Mouse (Mus musculus): ENCODE data around the gene Nes.

Nes gene

DNA sequence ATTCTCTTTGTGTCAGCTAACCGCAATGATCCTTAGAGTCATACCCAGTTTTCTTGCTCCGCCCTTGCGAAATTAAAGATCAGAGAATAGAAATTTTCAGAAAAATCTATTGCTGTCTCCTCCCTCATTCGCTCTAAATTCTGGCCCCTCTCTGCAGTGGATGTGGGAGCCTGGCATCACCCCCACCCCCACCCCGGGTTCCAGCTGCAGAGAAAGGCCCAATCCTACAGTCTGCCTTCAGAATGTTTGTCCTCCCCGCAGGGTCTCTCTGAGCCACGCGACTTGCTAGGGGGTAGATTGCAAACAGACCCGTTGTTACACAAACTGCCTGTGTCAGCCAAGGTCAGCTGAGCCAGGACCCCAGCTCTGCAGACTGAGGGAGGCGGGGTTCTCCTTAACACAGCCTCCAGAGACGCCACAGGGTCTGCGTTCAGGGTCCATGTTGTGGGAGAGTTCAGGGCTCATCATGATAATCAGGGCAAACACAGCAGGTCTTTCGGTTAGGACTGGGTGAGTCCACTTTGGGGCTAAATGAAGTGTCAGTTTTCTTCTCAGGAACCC is 20.8 kb upstream of the Nes start:
- DNase-seq (ENCODE audit: low read depth): no peak

- no peak for DNase-seq (ENCODE audit: low read depth)
These were observed 18.9 kb upstream of the Nes start for GRCm38 (mm10) chr3:87951946-87952345.

DNA sequence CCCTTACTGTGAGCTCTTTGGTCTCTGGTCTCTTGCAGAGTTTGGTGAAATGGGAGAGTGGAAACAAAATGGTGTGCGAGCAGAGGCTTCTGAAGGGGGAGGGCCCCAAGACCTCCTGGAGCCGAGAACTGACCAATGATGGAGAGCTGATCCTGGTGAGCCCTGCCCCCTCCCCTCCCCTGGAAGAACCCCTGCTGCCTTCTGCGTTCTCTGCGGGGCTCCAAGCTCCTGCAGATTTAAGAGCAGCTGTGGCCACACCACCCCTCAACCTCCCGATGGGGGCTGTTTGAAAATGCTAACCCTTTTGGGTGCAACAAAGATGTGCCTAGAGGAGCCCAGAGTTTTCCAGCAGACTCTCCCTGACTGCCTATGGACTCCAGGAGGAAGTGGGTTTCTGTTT is 18.4 kb upstream of the Nes start:
- no peak for DNase-seq (ENCODE audit: low read depth)

DNA sequence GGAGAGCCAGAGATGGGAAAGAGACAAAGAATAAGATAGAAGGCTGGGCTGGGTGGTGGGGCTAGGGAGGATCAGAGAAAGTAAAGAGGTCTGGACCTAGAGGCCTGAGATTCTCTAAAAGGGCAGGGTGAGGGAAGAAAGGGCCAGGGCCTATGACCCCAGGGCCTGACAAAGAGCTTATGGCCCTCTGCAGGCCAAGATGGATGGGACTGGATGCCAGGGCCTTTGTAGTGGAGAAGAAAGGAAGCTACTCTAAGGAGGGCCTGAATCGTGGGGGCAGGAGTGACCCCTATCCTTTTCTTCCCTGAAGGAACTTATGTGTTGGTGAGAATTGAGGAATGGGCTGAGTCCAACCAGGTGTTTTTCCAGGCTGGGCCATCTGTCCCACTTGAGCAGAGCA is 12.8 kb upstream of the Nes start:
- no peak for DNase-seq (ENCODE audit: low read depth)

- no peak for DNase-seq (ENCODE audit: low read depth)
These were observed 12.4 kb upstream of the Nes start for GRCm38 (mm10) chr3:87958476-87958875.

GRCm38 (mm10) chr3:87958967-87959366 is 11.9 kb upstream of the Nes start:
- DNase-seq (ENCODE audit: low read depth): no peak

- no peak for DNase-seq (ENCODE audit: low read depth)
These were observed 11.5 kb upstream of the Nes start for GRCm38 (mm10) chr3:87959371-87959770.

DNA sequence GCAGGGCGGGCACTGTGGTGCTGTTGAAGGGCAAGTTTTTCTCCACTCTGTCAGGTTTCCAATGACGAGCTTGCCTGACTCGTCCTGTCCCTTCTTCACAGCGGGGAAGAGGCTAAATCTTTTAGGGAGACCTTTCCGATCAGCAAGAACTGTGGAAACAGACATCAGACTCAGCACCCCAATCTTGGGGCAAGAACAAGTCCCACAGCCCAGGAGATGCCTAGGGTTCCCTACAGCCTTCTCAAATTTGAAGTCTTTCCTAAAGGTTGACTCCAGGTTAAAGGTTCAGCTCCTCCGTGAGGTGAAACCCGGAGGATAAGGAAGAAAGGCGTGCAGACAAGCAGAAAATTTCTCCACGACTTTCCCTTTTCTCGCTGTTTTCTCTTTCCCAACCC is 10.7 kb upstream of the Nes start:
- no peak for DNase-seq (ENCODE audit: low read depth)

- peak; percentile 84 for DNase-seq (ENCODE audit: low read depth)
These were observed 10.2 kb upstream of the Nes start for GRCm38 (mm10) chr3:87960586-87961191.

- DNase-seq (ENCODE audit: low read depth): peak; percentile 60
These were observed 517 bp upstream of the Nes start for GRCm38 (mm10) chr3:87970184-87970938.

GRCm38 (mm10) chr3:87971489-87972202 is 768 bp downstream of the Nes start:
- DNase-seq (ENCODE audit: low read depth): no peak

- no peak for DNase-seq (ENCODE audit: low read depth)
These were observed 1.4 kb downstream of the Nes start for GRCm38 (mm10) chr3:87972203-87972664.

DNA sequence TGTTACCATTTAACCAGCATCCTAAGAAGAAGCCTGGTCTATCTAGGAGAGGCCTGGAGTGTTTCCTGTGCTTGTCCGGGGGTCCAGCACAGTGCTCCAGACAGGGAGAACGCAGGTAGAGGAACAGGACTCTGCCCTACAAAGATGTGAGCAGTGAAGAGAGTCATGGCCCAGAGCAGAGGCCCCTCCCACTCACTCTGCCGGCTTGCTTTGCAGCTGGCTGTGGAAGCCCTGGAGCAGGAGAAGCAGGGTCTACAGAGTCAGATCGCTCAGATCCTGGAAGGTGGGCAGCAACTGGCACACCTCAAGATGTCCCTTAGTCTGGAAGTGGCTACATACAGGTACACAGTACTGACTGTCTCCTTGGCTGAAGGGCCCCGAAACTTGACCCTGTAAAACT is 1.9 kb downstream of the Nes start:
- no peak for DNase-seq (ENCODE audit: low read depth)

GRCm38 (mm10) chr3:87973593-87974380 is 2.9 kb downstream of the Nes start:
- no peak for DNase-seq (ENCODE audit: low read depth)

GRCm38 (mm10) chr3:87974381-87974987 is 3.6 kb downstream of the Nes start:
- DNase-seq (ENCODE audit: low read depth): no peak

- no peak for DNase-seq (ENCODE audit: low read depth)
These were observed 8.6 kb downstream of the Nes start for GRCm38 (mm10) chr3:87979493-87979892.

DNA sequence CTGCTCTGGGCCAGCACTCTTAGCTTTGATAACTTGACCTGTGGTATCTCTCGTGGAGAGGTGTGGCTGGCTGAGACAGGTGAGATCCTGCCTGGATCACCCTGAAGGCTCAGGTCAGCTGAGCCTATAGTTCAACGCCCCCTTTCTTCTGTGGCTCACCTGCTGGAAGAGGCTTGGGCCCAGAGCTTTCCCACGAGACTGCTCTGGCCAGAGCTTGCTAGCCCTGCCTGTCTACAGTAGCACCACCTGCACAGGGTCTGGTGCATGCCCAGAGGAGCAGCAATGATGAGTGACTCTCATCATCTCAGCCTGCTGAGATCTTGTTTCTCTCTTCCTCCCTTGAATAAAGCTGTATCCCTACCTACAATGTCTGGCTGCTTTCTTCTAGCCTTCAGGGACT is 9.2 kb downstream of the Nes start:
- no peak for DNase-seq (ENCODE audit: low read depth)

- DNase-seq (ENCODE audit: low read depth): no peak
These were observed 9.8 kb downstream of the Nes start for GRCm38 (mm10) chr3:87980728-87981127.

GRCm38 (mm10) chr3:87981214-87981760 is 10.4 kb downstream of the Nes start:
- DNase-seq (ENCODE audit: low read depth): no peak

- no peak for DNase-seq (ENCODE audit: low read depth)
These were observed 11.3 kb downstream of the Nes start for GRCm38 (mm10) chr3:87981894-87982835.
